Mouse (Mus musculus) layer of hippocampus, adult 11-12 months (tissue): Measurements from ENCODE around the gene AU040320.

ENCODE experiments used
- DNase-seq: peaks from one replicate; pipeline ENCODE4 v3.0.0; 2022; ENCODE audit warnings: low spot score

Gene AU040320

DNA sequence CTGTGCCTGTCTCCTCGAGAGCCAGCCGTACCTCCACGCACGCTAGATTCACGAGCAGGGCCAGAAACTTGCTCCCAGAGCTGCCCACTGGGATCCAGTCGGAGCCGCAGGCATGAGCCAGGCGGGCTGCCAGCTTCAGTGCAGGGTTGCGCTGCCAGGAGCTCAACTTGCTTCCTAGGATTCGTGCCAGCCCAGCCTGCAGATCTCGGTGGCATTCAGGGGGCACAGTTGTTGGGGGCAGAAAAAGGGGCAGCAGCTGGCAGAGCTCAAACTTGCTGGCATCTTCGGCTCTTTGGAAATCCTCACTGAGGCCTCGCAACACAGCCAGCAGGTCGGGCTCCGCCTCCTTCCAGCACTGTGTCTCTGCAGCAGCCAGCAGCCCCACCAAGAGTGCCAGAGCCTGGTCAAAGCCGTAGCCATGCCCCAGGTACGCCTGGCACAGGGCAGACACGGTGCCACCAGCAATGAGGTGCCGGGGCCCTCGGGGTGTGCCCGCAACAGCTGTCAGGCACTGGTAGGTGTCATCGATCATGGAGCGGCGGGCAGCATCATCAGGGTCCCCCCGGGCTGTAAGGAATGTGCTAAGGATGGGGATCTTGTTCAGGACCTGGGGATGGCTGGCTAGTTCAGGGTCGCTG lies 3.2 kb upstream of the AU040320 start:
- DNase-seq, result peak; percentile 73

DNA sequence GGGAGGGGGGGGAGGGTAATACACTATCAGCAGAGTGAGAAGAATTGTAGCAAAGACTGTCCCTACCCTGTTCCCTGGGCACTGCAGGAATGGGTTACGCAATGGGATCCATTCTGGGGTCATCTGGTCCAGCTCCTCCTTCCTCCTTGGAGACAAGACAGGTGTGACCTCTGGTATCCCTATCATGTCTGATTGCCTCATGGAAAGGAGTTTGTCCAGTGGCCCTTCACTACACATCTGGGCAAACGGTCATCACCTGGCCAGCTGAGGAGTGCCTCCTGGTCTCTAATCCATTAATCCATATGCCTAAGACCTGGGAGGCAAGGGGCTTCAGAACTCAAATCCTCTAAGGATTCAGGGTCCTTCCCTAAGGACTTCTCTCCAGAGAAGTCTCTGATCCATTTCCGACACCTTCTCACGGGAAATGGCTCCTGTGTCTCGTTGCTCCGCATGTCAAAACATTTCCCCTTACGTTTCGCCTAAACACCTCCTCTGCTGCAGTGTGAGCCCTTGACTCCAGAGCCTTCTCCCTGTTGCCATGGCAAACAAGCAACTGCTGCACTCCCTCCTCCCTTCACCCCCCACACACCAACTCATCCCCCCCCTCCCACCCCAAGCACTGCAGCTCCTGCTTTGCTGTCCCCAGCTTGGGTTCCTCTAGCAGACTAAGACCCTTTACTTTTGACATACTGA lies 2.3 kb upstream of the AU040320 start:
- no peak for DNase-seq

DNA sequence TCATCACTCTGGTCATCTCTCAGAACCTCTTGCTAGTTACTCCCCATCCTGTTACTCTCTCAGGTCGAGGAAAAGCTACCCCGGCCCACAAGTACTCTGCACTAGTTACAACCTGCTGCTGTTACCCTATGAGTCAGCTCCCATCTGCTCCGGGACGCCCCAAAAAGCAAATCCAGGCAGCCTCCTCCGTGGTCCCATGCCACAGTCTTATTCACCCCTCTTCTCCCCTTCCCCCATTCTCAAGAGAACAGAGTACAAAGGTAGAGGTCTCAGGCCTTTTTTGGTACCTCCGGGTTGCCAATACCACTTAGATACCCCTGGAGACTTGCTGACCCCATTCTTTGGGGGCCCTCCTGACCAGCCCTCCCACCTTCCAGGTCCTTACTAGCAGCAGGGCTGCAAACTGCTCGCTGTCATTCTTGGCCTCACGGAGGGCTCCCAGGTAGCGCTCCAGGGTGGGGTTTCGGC lies 1.8 kb upstream of the AU040320 start:
- DNase-seq, result peak; percentile 60

DNA sequence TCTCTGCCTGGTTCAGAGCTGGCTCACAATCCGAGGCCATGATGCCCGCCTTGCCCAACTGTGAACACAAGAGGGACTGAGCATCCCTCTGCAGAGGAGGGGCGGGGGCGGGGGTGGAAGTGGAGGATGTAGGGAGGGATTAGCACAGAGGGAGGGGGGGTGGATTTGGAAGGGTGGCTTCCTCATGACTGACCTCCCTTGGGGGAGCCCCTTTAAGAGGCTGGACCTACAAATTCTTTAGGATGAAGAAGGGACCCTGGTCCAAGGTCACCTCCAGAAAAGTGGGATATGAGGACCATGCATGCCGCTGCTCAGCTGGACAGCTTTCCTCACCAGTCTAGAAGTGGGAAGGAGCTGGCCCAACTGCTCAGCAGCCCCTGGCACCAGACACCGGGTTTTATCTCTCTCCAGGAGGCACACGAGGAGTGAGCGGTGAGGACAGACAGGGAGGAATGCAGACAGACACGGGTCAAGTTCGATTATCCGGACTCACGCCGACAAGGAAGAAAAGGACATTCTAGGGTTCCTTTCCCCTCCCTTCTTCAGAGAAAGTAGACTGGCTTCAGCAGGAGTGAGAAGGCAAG lies 1.2 kb upstream of the AU040320 start:
- peak; percentile 54 for DNase-seq

DNA sequence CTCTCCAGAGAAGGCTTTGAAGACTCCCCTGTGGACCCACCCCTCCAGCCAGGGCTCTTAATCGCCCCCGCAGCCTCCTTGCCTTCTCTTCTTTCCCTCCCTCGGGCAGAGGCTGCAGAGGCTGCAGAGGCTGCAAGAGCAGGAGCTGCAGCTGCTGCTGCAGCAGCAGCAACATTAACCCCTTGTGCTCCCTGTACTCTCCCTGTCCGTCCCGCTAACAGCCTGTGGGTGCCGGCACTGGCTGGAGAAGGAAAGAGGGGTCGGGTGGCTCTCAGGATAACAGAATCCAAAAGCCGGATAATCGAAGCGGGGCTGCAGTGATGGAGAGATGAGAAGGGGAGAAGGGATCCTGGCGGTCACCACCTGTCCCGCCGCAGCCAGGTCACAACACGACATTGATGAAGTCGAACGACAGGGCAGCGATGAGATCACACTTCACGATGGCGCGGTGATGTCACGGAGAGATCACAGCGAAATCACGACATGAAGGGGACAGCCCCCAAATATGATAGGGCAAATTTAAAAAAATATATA lies 669 bp upstream of the AU040320 start:
- DNase-seq, result peak; percentile 45

DNA sequence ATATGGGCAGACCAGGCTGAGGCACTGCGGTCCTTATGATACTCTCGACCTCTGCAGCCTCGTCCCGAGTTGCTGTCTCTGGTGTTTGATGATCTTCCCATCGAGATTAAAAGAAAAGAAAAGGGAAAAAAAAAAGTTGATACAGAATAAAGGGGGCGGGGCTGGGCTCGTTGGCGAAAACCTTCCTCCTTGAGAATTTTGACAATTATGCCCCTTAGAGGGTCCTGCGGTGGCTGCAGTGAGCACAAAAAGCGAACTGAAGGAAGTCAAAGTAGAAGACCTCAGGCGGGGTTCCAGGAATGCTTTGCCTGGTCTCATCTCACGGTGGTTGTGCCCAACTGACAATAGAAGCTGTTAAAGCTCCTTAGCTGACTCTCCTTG lies 877 bp downstream of the AU040320 start:
- no peak for DNase-seq

DNA sequence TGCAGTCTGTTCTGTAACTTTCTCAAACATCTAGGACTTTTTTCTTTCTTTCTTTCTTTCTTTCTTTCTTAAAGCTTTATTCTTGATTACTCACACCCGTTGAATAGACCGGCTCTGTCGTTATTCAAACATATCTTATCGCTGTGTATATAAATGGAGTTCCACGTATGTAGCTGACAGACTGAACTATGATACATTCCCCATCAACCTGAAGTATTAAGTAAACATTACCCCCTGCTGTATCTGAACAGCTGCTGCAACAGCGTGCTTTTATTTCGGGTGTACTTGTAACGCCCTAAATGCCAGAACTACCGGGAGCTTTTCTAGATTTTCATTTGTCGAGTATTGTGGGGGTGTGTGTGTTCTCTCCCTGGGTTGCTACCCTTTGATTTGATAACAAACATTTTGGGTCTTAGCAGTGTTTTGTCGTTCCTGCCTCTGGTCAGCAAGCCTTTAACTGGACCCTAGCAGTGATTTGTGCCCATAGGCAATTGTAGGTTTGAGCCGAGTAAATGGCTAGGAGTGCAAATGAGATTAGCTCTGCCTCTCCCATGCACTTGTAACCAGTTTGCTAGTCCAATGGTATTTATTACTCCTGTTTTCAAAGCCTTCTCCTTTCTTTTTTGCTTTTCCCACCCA lies 1.5 kb downstream of the AU040320 start:
- DNase-seq, result no peak

DNA sequence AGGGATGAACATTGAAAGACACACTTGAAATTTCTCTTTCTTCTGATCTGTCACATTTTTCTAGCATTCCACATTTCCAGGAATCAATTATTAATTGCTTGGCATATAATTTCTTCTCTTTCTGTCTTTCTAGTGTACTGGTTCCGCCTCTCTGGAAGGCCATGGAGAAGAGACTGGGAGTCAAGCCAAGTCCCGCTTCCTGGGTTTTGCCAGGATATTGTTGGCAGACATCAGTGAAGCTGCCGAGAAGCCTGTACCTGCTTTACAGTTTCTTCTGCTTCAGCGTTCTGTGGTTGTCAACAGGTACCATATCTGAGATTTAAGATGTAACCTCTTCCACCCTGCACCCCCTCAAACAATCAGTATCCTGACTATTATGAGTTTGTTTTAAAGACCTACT lies 3.4 kb downstream of the AU040320 start:
- DNase-seq, result peak; percentile 68

DNA sequence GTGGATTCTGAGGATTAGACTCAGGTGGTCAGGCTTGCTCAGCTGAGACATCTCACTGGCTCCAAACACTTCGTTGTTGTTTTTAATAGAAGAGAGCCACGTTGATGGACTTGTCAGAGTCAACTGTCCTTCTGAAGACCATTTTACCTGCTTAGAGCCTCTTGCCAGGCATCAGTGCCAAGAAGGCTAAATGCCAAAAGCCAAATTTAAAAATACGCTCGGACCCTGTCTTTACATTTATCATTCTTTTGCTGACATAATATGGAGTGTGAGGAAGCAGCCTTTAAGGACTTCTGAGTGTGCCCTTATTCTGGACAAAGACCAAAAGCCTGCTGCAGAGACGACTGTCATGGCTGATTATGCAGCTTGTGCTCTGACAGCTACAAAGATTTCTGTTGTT lies 5.0 kb downstream of the AU040320 start:
- DNase-seq, result no peak

DNA sequence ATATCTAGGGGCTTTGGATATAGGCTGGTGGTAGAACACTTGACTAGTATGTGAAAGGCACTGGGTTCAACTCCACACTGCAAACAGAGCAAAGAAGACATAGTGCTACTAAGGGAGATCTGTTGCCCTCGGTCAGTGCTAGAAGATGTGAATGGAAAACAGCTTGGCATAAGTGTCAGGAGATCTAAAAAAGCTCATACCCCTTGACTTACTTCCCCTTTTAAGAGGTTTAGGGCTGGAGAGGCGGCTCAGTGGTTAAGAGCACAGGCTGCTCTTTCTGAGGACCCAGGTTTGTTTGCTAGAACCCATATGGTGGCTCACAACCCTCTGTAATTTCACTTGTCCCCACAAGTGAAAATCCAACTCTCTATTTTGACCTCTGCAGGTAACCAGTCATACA lies 6.1 kb downstream of the AU040320 start:
- no peak for DNase-seq

DNA sequence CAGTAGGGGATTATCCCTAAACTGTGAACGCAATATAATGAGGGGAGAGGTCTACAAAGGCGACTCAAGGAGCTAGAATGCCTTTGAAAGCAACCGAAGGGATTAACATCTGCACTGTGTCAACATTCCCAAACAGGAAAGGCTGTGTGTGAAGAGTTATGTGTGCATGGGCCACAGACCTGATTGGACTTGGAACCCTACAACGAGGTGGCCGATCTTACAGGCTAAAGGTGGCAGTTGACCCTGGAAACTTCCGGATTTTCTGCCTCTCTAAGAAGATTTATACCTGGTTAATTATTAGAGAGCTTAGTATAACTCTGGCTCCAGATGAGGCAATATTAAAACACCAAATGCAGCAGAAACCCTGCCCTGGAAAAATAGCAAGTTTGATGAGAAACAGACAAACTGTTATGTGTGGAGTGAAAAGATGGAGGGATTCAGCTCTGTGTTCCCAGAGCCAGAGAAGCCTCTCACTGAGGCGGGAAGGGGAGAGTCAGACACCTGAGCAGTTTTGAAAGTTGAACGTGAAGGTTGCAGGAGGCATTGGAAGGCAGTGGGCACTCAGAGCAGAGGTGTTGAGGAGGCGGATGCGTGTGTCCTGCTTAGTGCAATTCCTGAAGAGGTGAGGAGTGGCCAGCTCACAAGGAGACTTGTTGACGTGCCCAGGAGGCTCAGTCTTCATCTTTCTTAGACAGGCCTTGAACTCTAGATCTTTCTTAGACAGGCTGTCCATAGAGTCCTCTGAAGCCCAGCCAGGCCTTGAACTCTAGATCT lies 9.4 kb downstream of the AU040320 start:
- DNase-seq, result no peak

DNA sequence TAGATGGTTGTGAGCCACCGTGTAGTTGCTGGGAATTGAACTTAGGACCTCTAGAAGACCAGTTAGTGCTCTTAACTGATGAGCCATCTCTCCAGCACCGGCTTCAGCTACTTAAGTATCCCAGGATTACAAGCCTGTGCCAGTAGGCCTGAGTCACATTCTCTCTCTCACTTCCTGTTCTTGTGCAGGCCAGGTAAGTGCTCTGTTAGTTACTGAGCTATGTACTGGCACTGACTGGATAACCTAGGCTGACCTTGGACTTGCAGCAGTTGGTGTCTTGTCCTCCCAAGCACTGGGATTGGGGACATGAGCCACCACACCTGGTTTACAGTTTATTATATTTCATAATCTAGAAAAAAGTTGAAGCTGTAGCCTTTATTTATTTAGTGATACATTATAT lies 10.1 kb downstream of the AU040320 start:
- no peak for DNase-seq

DNA sequence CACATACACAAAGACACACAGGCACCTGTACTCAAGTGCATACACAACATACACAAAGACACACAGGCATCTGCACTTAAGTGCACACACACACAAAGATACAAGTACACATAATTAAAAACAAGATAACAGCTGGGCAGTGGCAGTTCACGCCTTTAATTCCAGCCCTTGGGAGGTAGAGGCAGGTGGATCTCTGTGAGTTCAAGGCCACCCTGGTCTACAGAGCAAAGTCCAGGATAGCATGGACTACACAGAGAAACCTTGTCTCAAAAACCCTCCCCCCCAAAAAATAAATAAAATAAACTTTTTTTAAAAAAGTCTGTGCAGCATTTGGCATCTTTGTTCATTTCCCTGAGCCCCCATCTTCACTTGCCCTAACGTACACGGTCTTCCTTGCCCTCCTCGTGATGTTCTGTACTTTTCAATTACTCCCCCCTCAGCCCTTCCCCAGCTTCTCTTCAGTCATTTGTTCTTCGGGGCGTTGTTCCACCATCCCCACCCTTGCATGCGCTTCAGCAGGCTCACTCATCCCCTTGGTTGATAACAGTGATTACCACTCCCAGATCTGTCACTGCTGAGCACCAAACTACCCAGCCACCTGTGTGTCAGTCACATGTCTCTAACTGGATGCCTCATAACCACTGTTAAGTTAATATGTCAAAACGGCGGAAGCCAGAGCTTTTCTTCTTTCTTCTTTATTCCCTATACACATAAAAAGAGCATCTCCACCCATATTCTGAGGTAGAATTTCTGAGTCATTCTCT lies 16.6 kb downstream of the AU040320 start:
- DNase-seq, result no peak

DNA sequence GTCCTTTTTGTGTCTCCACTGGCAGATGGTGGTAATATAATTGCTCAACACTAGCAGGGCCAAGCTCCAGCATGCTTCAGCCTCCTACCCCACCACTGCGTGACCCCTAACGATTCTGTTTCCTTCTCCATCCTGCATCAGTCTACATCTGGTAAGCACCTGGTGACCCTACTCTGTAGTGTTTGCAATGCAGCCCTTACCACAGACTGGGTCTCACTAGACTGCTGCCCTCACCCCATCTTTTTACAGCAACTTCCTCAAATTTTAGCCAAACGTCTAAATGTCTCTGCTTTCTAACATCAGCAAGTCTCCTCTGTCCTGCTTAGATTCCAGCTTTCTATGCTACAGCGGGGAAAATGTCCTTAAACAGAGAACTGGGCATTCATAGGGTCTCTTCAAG lies 17.5 kb downstream of the AU040320 start:
- no peak for DNase-seq

DNA sequence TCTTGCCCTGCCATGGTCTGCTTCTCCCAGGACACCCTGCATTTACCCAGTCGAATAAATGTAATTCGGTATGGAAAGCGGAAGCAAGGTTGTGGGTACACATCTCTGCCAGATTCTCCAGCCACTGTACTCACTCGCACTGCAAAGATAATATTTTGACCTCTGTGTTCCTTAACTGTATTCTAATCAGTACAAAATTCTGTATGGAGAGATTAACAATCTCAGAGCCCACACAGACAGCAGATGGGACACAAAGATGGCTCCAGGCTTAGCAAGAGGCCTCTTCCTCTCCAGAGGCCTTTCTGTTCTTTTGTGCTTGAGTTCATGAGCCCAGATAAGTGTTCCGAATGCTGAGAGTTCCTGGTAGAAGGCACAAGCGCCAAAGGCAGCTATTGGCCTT lies 20.5 kb downstream of the AU040320 start:
- DNase-seq, result no peak

DNA sequence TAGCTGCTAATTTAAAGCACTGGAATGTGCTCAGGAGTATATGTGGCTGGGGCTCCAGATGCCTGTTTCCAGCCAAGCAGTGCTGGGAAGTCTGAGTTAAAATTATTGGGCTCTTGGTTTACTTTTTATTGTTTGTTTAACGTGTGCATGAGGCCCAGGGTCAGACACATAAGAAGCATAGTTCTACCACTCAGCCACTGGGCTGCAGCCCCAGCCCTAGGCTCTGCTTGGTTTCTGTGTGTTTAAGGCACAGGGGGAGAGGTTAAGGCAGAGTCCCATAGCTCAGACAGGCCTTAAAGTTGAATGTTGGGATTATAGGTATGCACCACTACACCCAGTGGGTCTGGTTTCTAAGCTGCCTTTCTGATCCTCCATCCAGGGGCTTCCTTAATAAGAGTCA lies 21.8 kb downstream of the AU040320 start:
- no peak for DNase-seq

DNA sequence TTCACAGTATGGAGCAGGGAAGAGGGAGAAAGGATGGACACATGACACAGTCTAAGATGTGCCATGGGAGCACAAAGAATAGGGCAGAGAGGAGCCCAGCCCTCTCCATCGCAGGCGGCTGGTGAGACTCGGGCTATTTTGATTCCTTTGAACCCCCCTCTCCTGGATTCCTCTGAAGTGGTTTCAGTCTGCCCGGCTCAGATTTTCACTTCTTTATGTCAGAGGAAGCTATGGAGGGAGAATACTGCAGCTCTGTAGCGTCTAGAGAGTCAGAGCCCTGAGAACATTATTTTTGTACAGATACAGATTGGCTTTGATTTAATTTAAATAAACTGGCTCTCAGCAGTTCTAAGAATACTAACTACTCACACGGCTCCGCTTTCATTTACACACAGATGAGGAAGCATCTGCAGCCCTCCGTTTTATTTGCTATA lies 25.8 kb downstream of the AU040320 start:
- no peak for DNase-seq

DNA sequence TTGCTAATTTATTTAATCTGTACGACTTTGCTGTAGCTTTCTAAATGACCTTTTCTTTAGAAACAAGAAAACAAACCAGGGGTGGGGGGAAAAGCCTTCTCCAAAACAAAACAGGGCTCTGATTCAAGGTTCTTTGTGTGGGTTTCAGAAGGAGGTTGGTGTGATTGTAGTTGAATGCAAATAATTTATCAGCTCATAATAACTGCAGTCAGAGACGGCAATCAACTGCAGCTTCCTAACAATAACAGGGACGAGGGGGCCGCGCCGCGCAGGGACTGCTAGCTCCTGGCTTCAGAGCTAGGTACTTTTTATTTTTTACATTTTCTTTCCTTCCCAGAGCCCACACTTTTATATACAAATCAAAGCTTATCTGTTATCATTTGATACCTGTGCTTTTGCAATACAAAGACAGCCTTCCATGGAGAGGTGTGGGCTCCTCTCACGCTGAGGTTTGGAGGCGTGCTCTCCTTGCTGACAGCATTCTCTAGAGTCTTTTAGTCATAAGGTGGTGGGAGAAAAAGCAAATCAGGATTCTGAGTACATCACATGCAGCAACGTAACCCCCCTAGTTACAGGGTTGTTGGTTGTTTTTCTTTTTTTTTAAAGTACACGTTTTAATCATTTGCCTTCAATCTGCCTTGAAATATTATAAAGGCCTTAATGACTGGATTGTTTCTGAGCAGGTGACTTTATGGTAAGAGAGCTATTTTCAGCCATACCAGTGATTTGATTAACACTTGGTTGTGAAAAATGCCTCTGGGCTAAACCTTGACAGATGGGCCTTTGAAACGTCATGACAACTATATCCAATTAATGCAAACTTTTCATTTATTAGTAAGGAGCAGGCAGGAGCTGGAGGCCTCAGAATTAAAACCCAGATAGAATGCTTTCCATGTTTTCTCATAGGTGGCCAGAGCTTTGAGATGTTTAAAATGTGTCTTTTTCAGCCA lies 26.8 kb downstream of the AU040320 start:
- DNase-seq, result no peak

DNA sequence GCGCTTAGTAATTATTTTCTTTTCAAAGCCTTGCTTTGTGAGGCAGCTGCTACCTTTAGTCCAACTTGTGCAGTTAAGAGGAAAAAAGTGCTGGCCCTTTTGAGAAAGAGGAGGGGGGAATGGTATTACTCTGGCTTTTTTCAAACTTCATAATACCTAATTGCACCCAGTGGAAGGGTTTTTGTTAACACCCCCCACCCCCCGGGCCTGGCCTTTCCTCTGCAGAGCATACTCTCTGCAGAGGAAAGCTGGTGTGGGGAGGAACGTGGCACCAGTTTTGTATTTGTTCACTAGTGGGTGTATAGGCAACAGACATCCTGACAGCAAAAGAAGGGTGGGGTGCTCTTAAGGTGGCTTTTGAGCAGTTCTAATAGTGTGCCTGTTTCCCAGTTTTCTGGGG lies 28.5 kb downstream of the AU040320 start:
- no peak for DNase-seq

DNA sequence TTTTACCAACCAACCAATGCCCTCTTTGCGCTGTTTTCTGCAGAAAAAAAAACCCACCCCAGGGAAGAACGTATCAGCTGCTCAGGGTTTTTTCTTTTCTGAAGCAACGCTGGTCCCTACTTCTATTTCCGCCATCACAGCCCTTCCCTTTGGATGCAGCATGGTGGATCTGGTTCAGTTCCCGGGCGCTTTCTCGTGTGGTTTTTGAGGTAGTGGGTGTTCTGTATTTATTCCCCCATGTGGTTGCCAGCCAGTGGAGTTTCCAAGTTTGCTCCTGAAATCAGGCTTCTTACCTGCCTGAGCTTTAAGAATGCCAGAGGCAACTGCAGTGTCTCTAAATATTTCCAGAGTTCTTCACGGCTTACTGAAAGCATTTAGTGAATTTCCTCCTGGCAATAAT lies 29.2 kb downstream of the AU040320 start:
- DNase-seq, result no peak
